Mouse (Mus musculus) heart, embryonic 14.5 days (tissue): ENCODE data around the gene Drd5. TPM values are rescaled to one million over a fixed set of nuclear protein-coding genes. Genes with fewer than 3 reads are reported as not detected.

Experiments
- polyA plus RNA-seq: library from polyadenylated mRNA; unstranded; fragments of >200 nt; fragmentation: Nextera tagmentation; extraction: Ambion mirVana; gene quantifications from 2 replicates; pipeline ENCODE4 v1.2.1, GENCODE M21; 2014

Drd5 gene
- polyA plus RNA-seq, 1 experiment from 2014 or later, result not detected

Other genes with a start within 250 kb of the Drd5 start
- gene Nsg1, start 159.5 kb upstream of the Drd5 start, polyA plus RNA-seq, result 3.6 and 5.5 TPM in 2 replicates
- gene Zbtb49, start 98.9 kb upstream of the Drd5 start, polyA plus RNA-seq, result 6.5 and 7.5 TPM in 2 replicates
- 35.2 and 39.9 TPM in 2 replicates for gene Lyar, start 98.9 kb upstream of the Drd5 start, polyA plus RNA-seq
- gene Tmem128, start 59.2 kb upstream of the Drd5 start, polyA plus RNA-seq, result 44.9 and 52.9 TPM in 2 replicates
- not detected in 2 replicates for gene Otop1, start 43.4 kb upstream of the Drd5 start, polyA plus RNA-seq
- gene Slc2a9, start 183.8 kb downstream of the Drd5 start, polyA plus RNA-seq, result 0.32 and 0.35 TPM in 2 replicates
- 252 TPM in 2 replicates for gene Wdr1, start 243.9 kb downstream of the Drd5 start, polyA plus RNA-seq